Mouse (Mus musculus) erythroblast, embryonic 14.5 days (primary cell): ENCODE data around the gene Galnt12. TPM values are rescaled to one million over a fixed set of nuclear protein-coding genes. Genes with fewer than 3 reads are reported as not detected.

ENCODE experiments used
- H3K27me3 ChIP-seq: 2 replicates; pipeline ENCODE4 v1.6.1; 2012; ENCODE audit warnings: inconsistent platforms; ENCODE audit not compliant: control insufficient read depth
- H3K36me3 ChIP-seq: 2 replicates; pipeline ENCODE4 v1.6.1; 2012; ENCODE audit warnings: mild to moderate bottlenecking, inconsistent platforms; ENCODE audit not compliant: control insufficient read depth
- H3K4me1 ChIP-seq: 2 replicates; pipeline ENCODE4 v1.6.1; 2012; ENCODE audit warnings: inconsistent platforms; ENCODE audit not compliant: control insufficient read depth
- H3K4me3 ChIP-seq: replicated peaks from 2 replicates; pipeline ENCODE3; 2012; ENCODE audit warnings: moderate library complexity, mild to moderate bottlenecking, inconsistent platforms
- H3K9me3 ChIP-seq: 2 replicates; pipeline ENCODE4 v1.6.1; 2012; ENCODE audit warnings: low read length, inconsistent platforms, mixed read lengths; ENCODE audit not compliant: control insufficient read depth
- GATA1 ChIP-seq: IDR thresholded peaks from 2 replicates; pipeline ENCODE4 v1.6.1; 2012; ENCODE audit warnings: low read length, inconsistent platforms, mixed read lengths
- TAL1 ChIP-seq: IDR thresholded peaks from 3 replicates; pipeline ENCODE4 v1.6.1; 2012; ENCODE audit warnings: low read length, inconsistent platforms, mixed read lengths
- polyA plus RNA-seq: library from polyadenylated mRNA; stranded (reverse); fragments of >175 nt; gene quantifications from 2 replicates; pipeline ENCODE4 v1.2.3, GENCODE M21; 2012

The Galnt12 gene
- polyA plus RNA-seq, 1 experiment, result not detected

DNA sequence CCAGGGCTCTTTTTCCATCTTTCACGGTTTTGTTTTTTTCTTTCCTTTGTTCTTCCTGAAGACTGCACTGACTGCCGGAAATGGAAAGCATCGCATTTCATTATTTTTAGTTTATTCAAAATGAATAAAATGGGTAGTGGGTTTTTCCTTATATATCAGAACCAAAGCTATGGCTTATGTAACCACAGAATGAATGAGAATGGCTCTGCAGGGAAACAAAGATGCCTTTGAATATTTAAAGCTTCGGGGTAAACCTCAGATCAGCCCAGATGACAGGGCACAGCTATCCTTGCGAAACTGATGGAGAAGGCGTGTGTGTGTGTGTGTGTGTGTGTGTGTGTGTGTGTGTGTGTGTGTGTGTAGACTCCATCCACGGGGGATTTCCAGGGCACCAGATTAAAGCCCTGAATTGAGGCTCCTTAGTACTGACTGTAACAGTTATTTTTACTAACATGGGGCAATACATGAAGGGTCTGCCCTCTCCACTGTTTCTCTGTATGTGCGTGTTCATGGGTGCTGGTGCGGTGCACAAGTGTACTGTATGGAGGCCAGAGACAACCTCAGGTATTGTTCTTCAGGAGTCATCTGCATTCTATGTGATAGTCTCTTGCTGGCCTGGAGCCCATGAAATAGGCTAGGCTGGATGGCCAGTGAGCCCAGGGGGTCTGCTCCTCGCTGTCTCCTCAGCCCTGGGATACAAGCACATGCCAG lies 49.9 kb downstream of the Galnt12 start:
- Histone ChIP-seq H3K27me3 (no peaks in the 10 kb centered on the region), H3K9me3 (no peaks in the 10 kb centered on the region)
- TF ChIP-seq GATA1 (no peak), TAL1 (no peak)

DNA sequence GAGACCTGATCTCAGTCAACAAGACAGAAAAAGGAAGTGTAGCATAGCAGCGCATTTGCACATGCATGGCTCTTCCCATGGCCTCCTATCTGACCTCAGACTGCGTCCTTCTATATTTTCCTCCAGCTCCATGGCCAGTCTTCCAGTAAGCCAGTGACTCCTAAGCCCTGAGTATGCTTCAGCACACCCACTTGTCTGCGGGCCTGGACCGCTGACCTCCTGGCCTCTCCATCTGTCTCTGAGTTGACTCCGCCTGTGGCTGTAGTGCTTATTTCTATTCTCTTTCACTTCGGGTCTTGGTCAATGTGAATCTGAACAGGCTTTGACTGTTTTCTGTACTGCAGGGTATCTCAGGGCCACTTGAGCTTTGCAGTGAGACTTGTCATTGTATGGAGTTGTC lies 52.1 kb downstream of the Galnt12 start:
- Histone ChIP-seq H3K27me3 (no peaks in the 10 kb centered on the region), H3K36me3 (no peaks in the 10 kb centered on the region), H3K4me1 (no peaks in the 10 kb centered on the region), H3K9me3 (no peaks in the 10 kb centered on the region), H3K4me3 (no peak overlapping the region)
- TF ChIP-seq GATA1 (no peak), TAL1 (no peak)

More for the DNA sequence above, 49.9 kb downstream of the Galnt12 start:
- Histone ChIP-seq H3K4me3 (no peak overlapping the region), H3K36me3 (no peaks in the 10 kb centered on the region), H3K4me1 (no peaks in the 10 kb centered on the region)

DNA sequence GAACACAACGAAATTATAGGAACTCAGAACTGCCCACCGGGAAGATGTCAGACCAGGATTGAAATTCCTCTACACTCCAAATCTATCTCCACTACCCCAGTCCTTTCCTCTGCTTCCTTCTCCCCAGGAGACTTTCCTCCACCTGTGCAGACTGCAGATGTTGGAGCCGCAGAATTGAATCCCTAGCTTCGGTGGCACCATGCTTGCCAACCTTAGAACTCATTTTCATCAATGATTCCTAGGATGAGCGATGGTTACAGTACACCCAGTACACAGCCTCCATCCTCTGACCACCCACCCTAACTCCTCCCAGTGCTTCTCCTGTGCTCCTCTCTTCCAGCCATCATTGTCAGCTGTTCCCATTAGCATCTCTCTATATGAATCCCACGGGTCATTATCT lies 53.6 kb downstream of the Galnt12 start:
- TF ChIP-seq TAL1 (no peak), GATA1 (no peak)
- no peaks in the 10 kb centered on the region for H3K9me3 ChIP-seq
- H3K27me3 ChIP-seq, result no peaks in the 10 kb centered on the region
- H3K36me3 ChIP-seq, result no peaks in the 10 kb centered on the region
- H3K4me1 ChIP-seq, result no peaks in the 10 kb centered on the region
- no peak overlapping the region for H3K4me3 ChIP-seq

DNA sequence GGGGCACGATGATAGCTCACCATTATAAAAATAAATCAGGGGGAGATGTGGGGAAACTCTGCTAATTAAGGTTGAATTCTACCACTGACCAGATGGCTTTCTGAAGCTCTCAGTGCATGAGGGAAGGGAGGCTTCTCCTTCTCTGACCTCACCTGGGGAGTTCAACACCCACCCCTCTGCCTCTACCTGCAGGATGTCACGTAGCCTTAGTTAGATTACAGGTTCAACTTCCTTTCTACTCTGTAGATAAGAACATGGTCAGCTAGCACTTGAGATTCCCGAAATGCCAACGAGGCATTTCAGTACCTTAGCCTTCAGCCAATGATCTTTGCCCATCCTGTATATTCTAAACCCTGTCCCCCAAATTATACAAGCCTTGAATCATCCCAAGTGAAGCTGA lies 54.9 kb downstream of the Galnt12 start:
- no peaks in the 10 kb centered on the region for H3K4me1 ChIP-seq
- no peaks in the 10 kb centered on the region for H3K36me3 ChIP-seq
- no peak overlapping the region for H3K4me3 ChIP-seq
- TF ChIP-seq GATA1, result no peak
- no peak for TF ChIP-seq TAL1
- H3K9me3 ChIP-seq, result no peaks in the 10 kb centered on the region
- no peaks in the 10 kb centered on the region for H3K27me3 ChIP-seq

DNA sequence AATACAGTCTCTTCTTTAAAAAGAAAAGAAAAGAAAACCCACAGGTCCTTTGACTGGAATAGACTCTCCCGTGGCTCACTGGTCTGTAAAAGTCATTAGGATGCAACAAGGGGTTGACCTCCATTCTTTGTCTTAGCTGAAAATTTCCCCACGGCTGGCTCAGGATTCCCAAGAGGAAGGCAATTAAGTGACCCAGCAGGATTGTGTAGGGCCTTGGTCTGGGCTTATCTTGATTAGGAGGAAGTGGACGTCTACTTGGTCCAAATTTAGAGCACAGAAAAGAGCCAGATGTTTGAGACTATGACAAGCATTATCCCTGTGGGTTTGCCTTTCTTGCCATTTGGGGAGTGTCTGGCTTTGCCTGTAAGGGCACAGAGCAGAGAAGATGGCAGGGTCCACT lies 58.3 kb downstream of the Galnt12 start:
- H3K9me3 ChIP-seq, result no peaks in the 10 kb centered on the region
- TF ChIP-seq GATA1 (no peak), TAL1 (no peak)
- H3K4me3 ChIP-seq, result no peak overlapping the region
- H3K36me3 ChIP-seq, result no peaks in the 10 kb centered on the region
- no peaks in the 10 kb centered on the region for H3K27me3 ChIP-seq
- no peaks in the 10 kb centered on the region for H3K4me1 ChIP-seq

DNA sequence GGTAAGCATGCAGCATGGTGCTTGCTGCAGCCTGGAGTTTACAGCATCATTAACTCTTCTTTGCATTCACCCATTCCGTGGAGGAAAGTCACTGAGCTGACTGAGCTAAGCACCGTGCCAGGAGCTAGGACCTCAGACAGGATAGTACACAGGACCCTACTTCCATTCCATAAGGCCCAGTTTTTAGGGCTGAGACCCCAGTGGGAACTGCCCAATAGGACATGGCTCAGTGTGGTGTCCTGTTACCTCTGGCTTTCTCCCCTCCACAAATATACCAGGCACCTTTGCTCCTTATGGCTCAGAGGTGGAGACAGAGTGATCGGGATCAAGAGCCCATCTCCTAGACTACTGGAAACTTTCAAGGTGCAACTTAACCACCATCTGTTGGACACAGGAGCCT lies 59.1 kb downstream of the Galnt12 start:
- H3K27me3 ChIP-seq, result no peaks in the 10 kb centered on the region
- TF ChIP-seq TAL1 (no peak), GATA1 (no peak)
- no peaks in the 10 kb centered on the region for H3K4me1 ChIP-seq
- no peaks in the 10 kb centered on the region for H3K36me3 ChIP-seq
- H3K9me3 ChIP-seq, result no peaks in the 10 kb centered on the region
- no peak overlapping the region for H3K4me3 ChIP-seq

DNA sequence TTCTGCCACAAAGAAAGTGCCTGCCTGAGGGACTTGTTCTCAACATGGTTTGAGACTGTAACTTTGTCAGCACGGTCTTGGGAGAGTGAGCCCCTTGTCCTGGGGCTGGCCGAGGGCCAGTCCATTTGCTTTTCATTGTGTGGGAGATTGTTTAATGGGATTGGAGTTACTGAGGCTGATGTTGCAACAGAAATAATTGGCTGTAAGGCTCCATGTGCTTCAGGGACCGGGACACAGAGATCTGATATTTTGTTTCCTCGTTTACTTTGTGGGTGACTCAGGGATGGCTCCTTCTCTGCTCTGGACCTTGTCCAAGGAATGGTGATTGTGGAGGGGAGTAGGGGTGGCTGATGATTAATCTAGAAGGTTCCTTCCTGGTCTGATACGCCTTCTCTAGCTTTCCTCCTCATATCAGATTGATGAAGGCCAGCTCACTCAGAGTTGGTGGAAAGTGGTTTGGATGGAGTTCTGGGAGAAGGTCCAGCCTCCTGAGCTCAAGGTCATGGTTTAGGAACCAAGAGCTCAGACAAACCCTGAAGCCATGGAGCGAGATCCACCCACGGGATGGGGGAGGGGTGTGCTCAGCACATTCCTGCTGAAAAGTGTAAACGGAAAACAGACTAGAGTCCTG lies 60.0 kb downstream of the Galnt12 start:
- Histone ChIP-seq H3K4me1 (no peaks in the 10 kb centered on the region), H3K9me3 (no peaks in the 10 kb centered on the region), H3K4me3 (no peak overlapping the region), H3K36me3 (no peaks in the 10 kb centered on the region), H3K27me3 (no peaks in the 10 kb centered on the region)
- TF ChIP-seq TAL1 (no peak), GATA1 (no peak)

DNA sequence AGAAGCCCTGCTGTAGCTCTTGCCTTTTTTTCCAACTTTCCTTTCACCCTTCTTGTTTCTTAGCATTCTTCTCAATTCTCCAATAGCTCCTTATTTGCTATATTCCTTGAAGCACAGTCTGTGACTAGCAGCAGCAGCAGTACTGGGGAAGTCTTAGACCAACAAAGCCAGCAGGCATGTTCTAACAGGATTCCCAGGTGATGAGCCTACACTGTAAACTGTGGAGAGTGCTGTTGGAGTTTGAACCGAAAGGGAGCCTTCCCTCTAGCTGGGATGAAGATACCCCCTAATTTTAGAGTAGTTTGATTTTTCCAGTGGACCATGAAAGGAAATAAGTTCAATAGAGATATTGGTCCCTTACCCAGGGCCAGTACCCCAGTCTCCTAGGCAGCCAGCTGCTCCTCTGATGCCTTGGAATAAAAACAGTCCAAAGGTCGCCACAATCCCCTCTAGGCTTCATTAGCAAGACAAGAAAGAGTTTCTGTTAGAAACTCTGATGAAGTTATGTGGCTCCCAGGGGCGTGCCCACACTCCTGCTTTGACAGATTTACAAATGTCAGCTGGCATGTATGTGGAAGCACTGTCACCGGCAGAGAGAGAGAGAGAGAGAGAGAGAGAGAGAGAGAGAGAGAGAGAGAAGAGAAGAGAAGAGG lies 69.5 kb downstream of the Galnt12 start:
- no peaks in the 10 kb centered on the region for H3K36me3 ChIP-seq
- no peaks in the 10 kb centered on the region for H3K9me3 ChIP-seq
- TF ChIP-seq GATA1, result no peak
- no peak for TF ChIP-seq TAL1
- H3K4me1 ChIP-seq, result no peaks in the 10 kb centered on the region
- no peak overlapping the region for H3K4me3 ChIP-seq
- H3K27me3 ChIP-seq, result no peaks in the 10 kb centered on the region

DNA sequence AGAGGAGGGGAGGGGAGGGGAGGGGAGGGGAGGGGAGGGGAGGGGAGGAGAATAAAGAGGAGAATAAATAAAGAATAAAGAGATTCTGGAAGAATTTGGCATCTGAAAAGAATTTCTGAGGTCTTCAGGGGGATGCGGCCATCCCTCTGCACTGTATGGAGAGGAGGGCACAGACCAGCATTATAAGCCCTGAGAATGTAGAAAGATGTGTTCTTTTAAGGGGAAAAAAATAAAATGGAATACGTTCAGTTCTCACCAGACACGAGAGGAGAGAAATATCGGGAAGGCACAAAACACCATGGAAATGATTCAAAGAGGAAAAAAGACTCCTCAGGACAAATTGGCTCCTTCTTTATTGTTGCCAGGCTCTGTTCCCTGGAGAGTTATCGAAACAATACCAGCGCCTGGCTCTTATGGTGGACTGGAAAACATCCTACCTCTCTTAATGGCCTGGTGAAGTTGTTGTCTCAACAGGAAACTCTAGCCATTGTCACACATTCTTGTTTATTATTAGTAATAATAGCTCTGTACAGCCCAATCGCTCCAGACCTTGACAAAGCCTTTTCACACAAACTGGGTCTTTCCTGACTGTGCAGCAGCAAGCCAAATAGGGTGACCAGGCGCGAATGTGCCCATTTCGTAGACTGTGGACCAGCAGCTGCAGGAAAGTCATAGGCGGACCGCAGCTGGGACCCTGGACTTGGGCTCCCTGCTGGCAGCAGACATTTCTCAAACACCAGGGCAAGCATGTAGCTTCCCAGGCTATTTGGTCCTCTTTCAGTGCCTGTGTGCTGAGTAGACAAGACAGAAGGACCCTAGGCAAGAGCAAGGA lies 70.3 kb downstream of the Galnt12 start:
- Histone ChIP-seq H3K27me3 (no peaks in the 10 kb centered on the region), H3K4me3 (no peak overlapping the region), H3K4me1 (no peaks in the 10 kb centered on the region), H3K36me3 (no peaks in the 10 kb centered on the region), H3K9me3 (no peaks in the 10 kb centered on the region)
- TF ChIP-seq TAL1 (no peak), GATA1 (no peak)
